Mouse (Mus musculus) midbrain, embryonic 11.5 days (tissue): ENCODE measurements around the gene Chchd4. TPM values are rescaled to one million over a fixed set of nuclear protein-coding genes. Genes with fewer than 3 reads are reported as not detected.

Source experiments
- ATAC-seq: fragments of 200-750 bp; cut with Nextera tagmentation; 2 replicates; pipeline ENCODE4 v1.8.0; 2017; ENCODE audit warnings: moderate TSS enrichment, moderate library complexity; ENCODE audit not compliant: low FRiP score
- DNase-seq: peaks from one replicate; pipeline ENCODE4 v3.0.0; 2015; ENCODE audit warnings: low spot score; ENCODE audit errors: missing footprints
- H3K27ac ChIP-seq: fragments of 300-500 bp; sonication (generic); 2 replicates; pipeline ENCODE4 v1.5.1; 2014; ENCODE audit warnings: low read depth, low read length
- H3K27me3 ChIP-seq: fragments of 300-500 bp; sonication (generic); 2 replicates; pipeline ENCODE4 v1.6.1; 2014; ENCODE audit warnings: mild to moderate bottlenecking, low read length, moderate library complexity, mixed read lengths; ENCODE audit not compliant: control insufficient read depth, insufficient read depth
- H3K36me3 ChIP-seq: fragments of 300-500 bp; sonication (generic); 2 replicates; pipeline ENCODE4 v1.6.1; 2014; ENCODE audit warnings: mild to moderate bottlenecking, low read length, moderate library complexity, mixed read lengths; ENCODE audit not compliant: control insufficient read depth, insufficient read depth
- H3K4me1 ChIP-seq: fragments of 300-500 bp; sonication (generic); 2 replicates; pipeline ENCODE4 v1.6.1; 2014; ENCODE audit warnings: low read length; ENCODE audit not compliant: control insufficient read depth, insufficient read depth
- H3K4me2 ChIP-seq: fragments of 300-500 bp; sonication (generic); 2 replicates; pipeline ENCODE4 v1.6.1; 2014; ENCODE audit warnings: mild to moderate bottlenecking, moderate library complexity
- H3K4me3 ChIP-seq: fragments of 300-500 bp; sonication (generic); 2 replicates; pipeline ENCODE4 v1.5.1; 2014; ENCODE audit warnings: low read depth, low read length
- H3K9ac ChIP-seq: fragments of 300-500 bp; sonication (generic); 2 replicates; pipeline ENCODE4 v1.6.1; 2014; ENCODE audit warnings: low read length
- H3K9me3 ChIP-seq: fragments of 300-500 bp; sonication (generic); 2 replicates; pipeline ENCODE4 v1.6.1; 2016; ENCODE audit warnings: low read length; ENCODE audit not compliant: control insufficient read depth
- whole genome bisulfite sequencing: fragments of 180-500 bp; shearing (Covaris S2); extraction: QIAGEN DNeasy Blood & Tissue Kit; methylation state at CpG from one replicate; pipeline ENCODE4 v1.1.7; 2014; 5-methylcytosine and 5-hydroxymethylcytosine counted together
- polyA plus RNA-seq: library from polyadenylated mRNA; unstranded; fragments of >200 nt; fragmentation: Nextera tagmentation; extraction: Ambion mirVana; gene quantifications from 2 replicates; pipeline ENCODE4 v1.2.1, GENCODE M21; 2014

The Chchd4 gene
- polyA plus RNA-seq, 1 experiment from 2014 or later: 25.3 TPM

GRCm38 (mm10) chr6:91417291-91417845, 56.0 kb downstream of the Chchd4 start:
- H3K9ac ChIP-seq: no peak overlapping the region
- H3K27ac ChIP-seq: no peak overlapping the region
- H3K36me3 ChIP-seq: no peaks in the 10 kb centered on the region
- 84% methylated on average over 5 of the region's 5 CpGs for WGBS
- peaks cover 16% of the 10 kb centered on the region for H3K27me3 ChIP-seq
- no peaks in the 10 kb centered on the region for H3K9me3 ChIP-seq
- peak; percentile 19 for DNase-seq
- no peaks in the 10 kb centered on the region for H3K4me1 ChIP-seq
- H3K4me3 ChIP-seq: no peak overlapping the region
- H3K4me2 ChIP-seq: no peak overlapping the region
- ATAC-seq: no peak

GRCm38 (mm10) chr6:91416146-91416545, 57.2 kb downstream of the Chchd4 start:
- Histone ChIP-seq H3K9ac (no peak overlapping the region), H3K36me3 (no peaks in the 10 kb centered on the region), H3K27me3 (peaks cover 26% of the 10 kb centered on the region), H3K4me3 (no peak overlapping the region), H3K27ac (no peak overlapping the region), H3K9me3 (no peaks in the 10 kb centered on the region), H3K4me1 (no peaks in the 10 kb centered on the region), H3K4me2 (no peak overlapping the region)
- WGBS: 82% methylated on average over 4 of the region's 4 CpGs
- no peak for ATAC-seq
- no peak for DNase-seq

GRCm38 (mm10) chr6:91414890-91415289, 58.5 kb downstream of the Chchd4 start:
- Histone ChIP-seq H3K36me3 (no peaks in the 10 kb centered on the region), H3K4me1 (peaks cover 6% of the 10 kb centered on the region), H3K27ac (no peak overlapping the region), H3K9ac (no peak overlapping the region), H3K4me3 (no peak overlapping the region), H3K27me3 (peaks cover 39% of the 10 kb centered on the region), H3K4me2 (no peak overlapping the region), H3K9me3 (no peaks in the 10 kb centered on the region)
- DNase-seq (peak; percentile 94), ATAC-seq (no peak)
- 4% methylated on average over 4 of the region's 4 CpGs for WGBS

Other genes starting within 250 kb of the Chchd4 start
- 11.5 and 12.4 TPM in 2 replicates for gene Wnt7a, start 62.2 kb downstream of the Chchd4 start, polyA plus RNA-seq
- gene Tmem43, start 157 bp upstream of the Chchd4 start, polyA plus RNA-seq: 66.3 and 68.9 TPM in 2 replicates
- gene Xpc, start 42.3 kb upstream of the Chchd4 start, polyA plus RNA-seq: 21.6 and 23.2 TPM in 2 replicates
- 285 and 305 TPM in 2 replicates for gene Lsm3, start 42.4 kb upstream of the Chchd4 start, polyA plus RNA-seq
- gene Slc6a6, start 210.5 kb upstream of the Chchd4 start, polyA plus RNA-seq: 43.6 and 45.6 TPM in 2 replicates